Mouse (Mus musculus): ENCODE measurements around the gene Itgb5.
A peak's percentile ranks its signal among the peaks of the same experiment; 100 is the strongest.

The Itgb5 gene

GRCm38 (mm10) chr16:33829301-33829831 is at the start of gene Itgb5:
Itgb5 (plus strand) TSS chr16:33829665.
- peak; percentile 21 for DNase-seq (ENCODE audit: low read depth, low spot score)
- Histone ChIP-seq H3K27me3 (ENCODE audit: control insufficient read depth, insufficient read depth, low read length, poor library complexity, severe bottlenecking) (no peaks in the 10 kb centered on the region; the same call in 1 of the 2 replicates), H3K36me3 (ENCODE audit: control insufficient read depth, insufficient read depth, low read length, poor library complexity, severe bottlenecking) (no peaks in the 10 kb centered on the region)

GRCm38 (mm10) chr16:33781789-33782728 is 47.4 kb upstream of the Itgb5 start:
- Histone ChIP-seq H3K27me3 (ENCODE audit: control insufficient read depth, insufficient read depth, low read length, poor library complexity, severe bottlenecking) (no peaks in the 10 kb centered on the region), H3K36me3 (ENCODE audit: control insufficient read depth, insufficient read depth, low read length, poor library complexity, severe bottlenecking) (no peaks in the 10 kb centered on the region)
- no peak for DNase-seq (ENCODE audit: low read depth, low spot score)

- DNase-seq (ENCODE audit: low read depth, low spot score) = no peak
- H3K36me3 ChIP-seq (ENCODE audit: control insufficient read depth, insufficient read depth, low read length, poor library complexity, severe bottlenecking) = no peaks in the 10 kb centered on the region
- H3K27me3 ChIP-seq (ENCODE audit: control insufficient read depth, insufficient read depth, low read length, poor library complexity, severe bottlenecking) = no peaks in the 10 kb centered on the region
These were observed 46.8 kb upstream of the Itgb5 start for GRCm38 (mm10) chr16:33782729-33783091.

- H3K36me3 ChIP-seq (ENCODE audit: control insufficient read depth, insufficient read depth, low read length, poor library complexity, severe bottlenecking) = no peaks in the 10 kb centered on the region
These were observed 44.9 kb upstream of the Itgb5 start for GRCm38 (mm10) chr16:33784547-33784946.

GRCm38 (mm10) chr16:33785092-33785704 is 44.3 kb upstream of the Itgb5 start:
- peak; percentile 49 for DNase-seq (ENCODE audit: low read depth, low spot score)
- no peaks in the 10 kb centered on the region for H3K36me3 ChIP-seq (ENCODE audit: control insufficient read depth, insufficient read depth, low read length, poor library complexity, severe bottlenecking)
- no peaks in the 10 kb centered on the region for H3K27me3 ChIP-seq (ENCODE audit: control insufficient read depth, insufficient read depth, low read length, poor library complexity, severe bottlenecking)

More at GRCm38 (mm10) chr16:33784547-33784946, 44.9 kb upstream of the Itgb5 start:
- DNase-seq (ENCODE audit: low read depth, low spot score) = no peak
- H3K27me3 ChIP-seq (ENCODE audit: control insufficient read depth, insufficient read depth, low read length, poor library complexity, severe bottlenecking) = no peaks in the 10 kb centered on the region

GRCm38 (mm10) chr16:33786657-33787390 is 42.6 kb upstream of the Itgb5 start:
- H3K36me3 ChIP-seq (ENCODE audit: control insufficient read depth, insufficient read depth, low read length, poor library complexity, severe bottlenecking) = no peaks in the 10 kb centered on the region
- no peak for DNase-seq (ENCODE audit: low read depth, low spot score)
- no peaks in the 10 kb centered on the region for H3K27me3 ChIP-seq (ENCODE audit: control insufficient read depth, insufficient read depth, low read length, poor library complexity, severe bottlenecking)

- DNase-seq (ENCODE audit: low read depth, low spot score) = no peak
- Histone ChIP-seq H3K36me3 (ENCODE audit: control insufficient read depth, insufficient read depth, low read length, poor library complexity, severe bottlenecking) (no peaks in the 10 kb centered on the region), H3K27me3 (ENCODE audit: control insufficient read depth, insufficient read depth, low read length, poor library complexity, severe bottlenecking) (no peaks in the 10 kb centered on the region)
These were observed 35.3 kb upstream of the Itgb5 start, which contains the start of gene Muc13 for GRCm38 (mm10) chr16:33793846-33794791. Muc13 (plus strand) TSS chr16:33794037.

- Histone ChIP-seq H3K27me3 (ENCODE audit: control insufficient read depth, insufficient read depth, low read length, poor library complexity, severe bottlenecking) (no peaks in the 10 kb centered on the region), H3K36me3 (ENCODE audit: control insufficient read depth, insufficient read depth, low read length, poor library complexity, severe bottlenecking) (no peaks in the 10 kb centered on the region)
- no peak for DNase-seq (ENCODE audit: low read depth, low spot score)
These were observed 34.4 kb upstream of the Itgb5 start for GRCm38 (mm10) chr16:33795106-33795505.

- Histone ChIP-seq H3K27me3 (ENCODE audit: control insufficient read depth, insufficient read depth, low read length, poor library complexity, severe bottlenecking) (no peaks in the 10 kb centered on the region), H3K36me3 (ENCODE audit: control insufficient read depth, insufficient read depth, low read length, poor library complexity, severe bottlenecking) (no peaks in the 10 kb centered on the region)
- no peak for DNase-seq (ENCODE audit: low read depth, low spot score)
These were observed 33.6 kb upstream of the Itgb5 start for GRCm38 (mm10) chr16:33795887-33796286.

- DNase-seq (ENCODE audit: low read depth, low spot score) = peak; percentile 48
These were observed 32.7 kb upstream of the Itgb5 start for GRCm38 (mm10) chr16:33796756-33797155.

GRCm38 (mm10) chr16:33797860-33798259 is 31.6 kb upstream of the Itgb5 start:
- Histone ChIP-seq H3K36me3 (ENCODE audit: control insufficient read depth, insufficient read depth, low read length, poor library complexity, severe bottlenecking) (no peaks in the 10 kb centered on the region), H3K27me3 (ENCODE audit: control insufficient read depth, insufficient read depth, low read length, poor library complexity, severe bottlenecking) (no peaks in the 10 kb centered on the region)
- peak; percentile 65 for DNase-seq (ENCODE audit: low read depth, low spot score)

More at GRCm38 (mm10) chr16:33796756-33797155, 32.7 kb upstream of the Itgb5 start:
- no peaks in the 10 kb centered on the region for H3K27me3 ChIP-seq (ENCODE audit: control insufficient read depth, insufficient read depth, low read length, poor library complexity, severe bottlenecking)
- H3K36me3 ChIP-seq (ENCODE audit: control insufficient read depth, insufficient read depth, low read length, poor library complexity, severe bottlenecking) = no peaks in the 10 kb centered on the region

- H3K36me3 ChIP-seq (ENCODE audit: control insufficient read depth, insufficient read depth, low read length, poor library complexity, severe bottlenecking) = no peaks in the 10 kb centered on the region
- DNase-seq (ENCODE audit: low read depth, low spot score) = peak; percentile 62
- no peaks in the 10 kb centered on the region for H3K27me3 ChIP-seq (ENCODE audit: control insufficient read depth, insufficient read depth, low read length, poor library complexity, severe bottlenecking)
These were observed 19.5 kb upstream of the Itgb5 start for GRCm38 (mm10) chr16:33810002-33810401.

- Histone ChIP-seq H3K27me3 (ENCODE audit: control insufficient read depth, insufficient read depth, low read length, poor library complexity, severe bottlenecking) (no peaks in the 10 kb centered on the region), H3K36me3 (ENCODE audit: control insufficient read depth, insufficient read depth, low read length, poor library complexity, severe bottlenecking) (no peaks in the 10 kb centered on the region)
- no peak for DNase-seq (ENCODE audit: low read depth, low spot score)
These were observed 10.9 kb upstream of the Itgb5 start for GRCm38 (mm10) chr16:33818413-33819165.
